Mouse (Mus musculus) T-helper 2 cell (primary cell): ENCODE results near the gene St8sia2.
"Not testable (repeated sequence)": the region's sequence is repeated elsewhere in the genome, so short reads cannot be mapped to it uniquely, and the experiment has no call there.

Experiments used
- in situ Hi-C: fragments of 300-600 bp; cut with MboI, MseI; formaldehyde crosslinking; loops from one replicate; pipeline ENCODE4 v1.15.1; 2025; ENCODE audit warnings: high pct_unique_total_duplicates

St8sia2 gene

DNA sequence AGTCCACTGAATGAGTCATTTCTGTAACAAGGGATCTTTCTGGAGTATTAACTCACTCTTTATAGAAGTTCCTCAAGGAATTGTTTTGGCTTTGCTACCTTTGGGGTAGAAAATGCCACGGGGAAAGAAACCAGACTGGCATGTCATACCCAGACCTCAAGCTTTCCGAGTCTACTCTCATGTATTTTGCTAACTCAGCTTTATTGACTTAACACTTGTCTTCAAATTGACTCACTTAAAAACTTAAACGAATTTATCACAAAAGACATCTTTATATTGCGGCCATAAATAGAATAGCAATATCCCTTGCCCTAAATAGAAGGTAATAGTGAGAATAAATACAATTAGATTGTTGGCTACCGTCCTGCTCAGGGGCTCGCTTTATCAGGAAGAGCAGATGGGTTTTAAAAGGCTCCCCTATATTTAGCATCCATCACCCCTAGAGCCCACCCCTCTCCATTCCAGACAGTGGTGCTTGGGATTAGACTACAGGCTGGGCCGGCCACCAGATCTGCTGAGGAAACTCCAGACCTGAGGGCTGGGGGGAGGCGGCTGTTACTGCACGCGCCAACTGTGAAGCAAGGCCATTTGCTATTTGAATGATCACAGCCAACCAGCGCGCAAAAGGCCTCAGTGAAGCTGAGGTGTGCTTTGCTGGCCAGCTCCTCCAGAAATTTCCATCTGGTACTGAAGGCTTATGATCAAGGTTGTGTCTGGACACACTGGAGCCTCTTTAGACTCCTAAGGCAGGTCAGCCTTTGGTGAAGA is 12.6 kb downstream of the St8sia2 start:
- in situ Hi-C loops: loop anchor here (25.0 kb wide), 1 partner anchor 561 kb away; the partner anchor contains the start of gene Slco3a1

DNA sequence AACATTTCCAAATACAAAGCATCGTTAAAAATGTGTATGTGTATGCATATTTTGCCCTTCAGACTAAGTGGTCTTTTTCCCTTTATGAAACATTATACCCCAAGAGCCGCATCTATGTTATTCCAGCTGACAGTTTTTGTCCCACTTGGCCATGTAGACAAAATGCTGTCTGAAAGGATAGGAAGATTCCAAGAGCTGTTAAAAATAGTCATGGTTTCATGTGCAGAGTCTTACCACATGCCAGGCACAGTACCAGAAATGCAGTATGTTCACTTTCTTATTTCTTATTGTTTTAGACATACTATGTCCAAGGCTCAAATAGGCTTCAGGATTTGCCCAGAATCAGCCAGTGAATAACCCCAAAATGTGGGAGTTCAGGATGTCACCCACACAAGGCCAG is 24.1 kb downstream of the St8sia2 start:
- in situ Hi-C loops: no loop called here

DNA sequence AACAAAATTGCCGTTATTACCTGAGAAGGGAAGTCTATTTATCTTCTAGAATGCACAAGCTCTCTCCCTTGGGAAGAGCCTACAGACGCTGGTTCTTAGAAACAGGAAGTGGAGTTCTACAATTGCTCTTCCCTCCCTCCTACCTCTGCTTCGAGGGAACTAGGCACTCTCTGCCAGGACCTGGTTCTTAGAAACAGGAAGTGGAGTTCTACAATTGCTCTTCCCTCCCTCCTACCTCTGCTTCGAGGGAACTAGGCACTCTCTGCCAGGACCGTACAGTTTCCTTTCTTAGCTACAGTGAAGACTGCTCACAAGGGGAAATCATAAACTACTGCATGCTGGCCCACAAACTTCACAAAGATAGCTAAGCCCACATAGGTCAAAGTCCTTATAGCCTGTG is 41.3 kb downstream of the St8sia2 start:
- in situ Hi-C loops: not testable (repeated sequence)

DNA sequence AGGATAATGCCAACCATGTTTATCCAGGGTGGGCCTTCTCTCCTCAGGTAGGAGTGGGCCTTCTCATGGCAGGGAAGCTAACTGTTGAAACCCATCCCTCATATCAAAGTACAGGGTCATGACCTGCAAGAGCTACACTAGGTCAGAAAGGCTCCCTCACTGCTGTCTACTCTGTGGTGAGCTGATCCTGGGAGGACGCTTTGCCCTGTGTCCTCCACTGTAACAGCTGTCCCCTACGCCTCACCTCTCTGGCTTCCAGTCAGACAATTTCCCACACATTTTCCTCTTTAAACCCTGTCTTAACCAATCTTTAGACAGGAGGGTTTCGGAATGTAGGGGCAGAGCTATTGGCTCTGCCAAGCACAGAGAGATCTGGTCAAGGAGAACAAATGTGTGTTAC is 48.3 kb downstream of the St8sia2 start:
- in situ Hi-C loops: no loop called here

DNA sequence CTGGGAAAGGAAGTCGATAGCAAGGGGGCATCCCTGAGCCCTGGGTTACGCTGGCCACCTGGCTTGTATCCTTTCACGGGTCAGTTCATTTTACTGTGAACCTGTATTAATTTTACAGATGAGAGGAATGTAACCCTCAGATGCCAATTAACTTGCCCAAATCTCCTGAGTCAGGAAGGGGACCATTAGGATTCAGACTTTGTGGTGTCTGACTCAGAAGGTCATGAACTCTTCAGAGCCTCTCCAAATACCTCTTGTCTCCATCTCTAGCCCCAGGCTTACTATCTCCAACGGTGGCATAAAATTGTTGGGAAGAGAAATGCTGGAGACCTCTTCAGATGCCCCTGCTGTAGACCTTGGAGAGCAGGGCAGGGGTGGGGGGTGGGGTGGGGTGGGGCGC is 51.1 kb downstream of the St8sia2 start:
- in situ Hi-C loops: no loop called here

DNA sequence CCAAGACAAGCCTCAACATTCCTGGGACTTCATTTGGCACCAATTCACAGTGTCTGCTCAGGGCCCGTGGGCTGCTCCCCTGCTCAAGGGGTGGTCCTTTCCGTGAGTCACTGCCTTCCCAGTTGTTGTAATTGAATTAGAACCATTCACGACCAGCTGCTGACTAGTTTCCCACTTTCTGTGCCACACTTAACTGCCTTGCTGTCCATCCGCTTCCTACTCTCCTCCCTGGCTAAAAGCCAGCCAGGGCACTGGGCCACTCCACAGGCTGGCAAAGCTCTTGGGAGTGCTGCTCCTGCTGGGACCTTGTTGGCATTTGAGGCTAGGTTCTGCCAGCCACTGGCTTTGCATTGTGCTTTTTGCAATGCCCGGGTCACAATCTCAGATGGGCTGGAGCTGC is 59.0 kb downstream of the St8sia2 start:
- in situ Hi-C loops: no loop called here

DNA sequence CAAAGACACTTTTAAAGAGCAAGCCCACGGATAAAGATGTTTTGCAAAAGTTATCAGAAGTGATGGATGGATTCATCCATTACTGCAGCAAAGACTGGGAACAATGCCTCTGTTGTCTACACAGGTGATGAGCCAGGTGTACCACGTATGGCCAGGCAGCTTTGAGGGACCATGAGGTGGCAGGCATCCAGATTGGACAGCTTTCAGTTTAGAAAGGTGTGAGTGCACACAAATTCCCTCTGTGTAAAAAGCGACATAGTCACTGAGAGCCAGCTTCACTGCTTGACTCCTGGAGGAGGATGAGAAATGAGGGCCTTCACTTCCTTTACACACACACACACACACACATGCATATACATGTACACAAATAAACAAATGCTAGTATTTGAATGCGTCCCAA is 60.4 kb downstream of the St8sia2 start:
- in situ Hi-C loops: no loop called here

DNA sequence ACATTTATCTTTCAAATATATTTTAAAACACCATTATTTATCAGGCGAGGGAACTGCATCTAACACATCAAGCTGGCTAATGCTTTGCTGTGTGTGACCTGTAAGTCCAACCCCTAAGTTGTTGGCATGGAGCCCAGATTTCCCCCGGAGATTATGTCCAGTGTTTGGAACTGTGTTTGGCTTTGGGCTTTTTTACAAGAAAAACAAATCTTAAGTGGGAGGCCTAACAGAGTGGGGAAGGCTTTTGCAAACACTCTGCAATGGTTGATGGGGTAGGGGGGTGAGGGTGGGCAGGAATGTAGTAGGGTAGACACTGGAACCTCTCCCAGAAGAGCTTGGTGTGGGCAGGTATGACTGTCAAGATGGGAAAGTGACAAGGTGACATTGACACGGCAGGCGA is 71.8 kb downstream of the St8sia2 start:
- in situ Hi-C loops: no loop called here

DNA sequence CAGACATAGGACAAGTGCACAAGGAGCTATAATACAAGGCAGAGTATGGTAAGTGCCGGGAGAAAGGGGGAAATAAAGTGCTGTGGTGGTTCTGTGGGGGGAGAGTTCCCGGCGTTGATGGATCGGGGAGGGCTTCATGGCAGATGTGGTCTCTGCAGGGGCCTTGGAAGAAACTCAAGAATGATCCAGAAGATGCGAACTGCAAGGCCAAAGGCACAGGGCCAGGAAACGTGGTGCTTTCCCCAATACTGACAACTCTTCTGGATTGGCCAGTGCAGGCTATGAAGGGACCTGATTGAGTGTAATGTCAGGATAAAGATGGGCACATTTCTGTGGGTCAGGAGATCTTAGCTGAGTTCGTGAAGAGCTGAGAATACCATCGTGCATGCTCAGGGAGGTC is 74.3 kb downstream of the St8sia2 start:
- in situ Hi-C loops: no loop called here

DNA sequence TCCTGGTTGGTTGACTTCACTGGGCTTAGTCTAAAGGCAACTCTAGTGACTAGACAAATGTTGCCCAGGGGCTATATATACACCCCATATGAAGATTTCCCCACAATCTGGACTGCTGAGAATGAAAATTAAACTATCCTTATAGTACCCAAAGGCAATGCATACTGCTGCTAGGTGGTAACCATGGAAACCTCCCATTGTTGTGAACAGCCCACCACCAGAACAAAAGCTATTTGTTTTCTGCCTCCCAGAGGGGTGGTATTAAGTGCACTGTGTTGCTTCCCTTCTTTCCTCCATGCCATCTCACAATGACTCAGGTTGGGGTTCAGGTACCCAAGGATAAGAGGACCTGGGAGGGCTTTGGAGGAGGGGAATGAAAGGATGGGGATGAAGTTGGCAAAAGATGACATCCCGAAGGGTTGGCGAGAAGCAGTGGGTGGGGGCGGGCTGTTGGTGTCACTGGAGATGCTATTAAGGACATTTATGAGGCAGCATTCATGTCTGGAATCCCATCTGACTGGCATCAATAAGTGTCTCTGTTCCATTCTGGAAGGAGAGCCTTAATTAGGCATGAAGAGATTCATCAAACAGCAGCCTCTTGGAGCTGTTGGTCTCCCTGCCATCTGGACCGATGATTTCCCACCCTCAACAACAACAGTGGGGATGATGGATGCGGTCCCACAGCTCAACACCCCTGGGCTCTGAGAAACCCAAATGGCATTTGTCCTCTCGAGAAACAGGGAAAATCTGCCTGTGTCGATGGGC is 75.3 kb downstream of the St8sia2 start:
- in situ Hi-C loops: no loop called here

DNA sequence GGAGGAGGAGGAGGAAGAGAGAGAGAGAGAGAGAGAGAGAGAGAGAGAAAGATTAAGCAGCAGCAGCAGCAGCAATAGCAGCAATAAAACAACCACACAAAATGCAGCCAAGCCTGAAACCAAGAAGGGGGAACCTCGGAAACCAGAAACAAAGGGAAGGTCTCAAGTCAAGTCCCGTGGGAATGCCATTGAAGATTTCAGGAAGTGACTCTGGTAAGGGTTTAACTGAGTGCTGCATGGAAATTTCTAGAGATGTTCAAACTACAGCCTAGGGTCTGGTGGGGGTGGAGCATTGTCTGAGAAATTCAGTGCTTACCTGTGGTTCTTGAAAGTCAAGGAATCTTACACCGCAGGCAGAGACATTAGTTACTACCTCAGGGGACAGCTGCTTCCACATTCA is 77.4 kb downstream of the St8sia2 start:
- in situ Hi-C loops: no loop called here

DNA sequence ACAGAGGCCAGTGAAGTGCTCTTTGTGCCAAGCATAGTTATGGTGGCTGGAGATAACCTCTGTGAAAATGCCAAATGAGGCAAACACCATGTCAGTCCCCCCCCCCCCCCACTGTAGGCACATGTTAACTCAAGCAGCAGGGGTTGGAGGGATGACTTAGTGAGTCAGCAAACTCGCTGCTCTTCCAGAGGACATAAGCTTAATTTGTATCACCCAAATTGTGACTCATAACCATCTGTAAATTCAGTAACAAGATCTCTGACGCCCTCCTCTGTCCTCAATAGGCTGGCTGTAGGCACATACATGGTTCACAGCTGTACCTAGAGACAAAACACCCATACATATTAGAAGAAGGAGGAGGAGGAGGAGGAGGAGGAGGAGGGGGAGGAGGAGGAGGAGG is 77.8 kb downstream of the St8sia2 start:
- in situ Hi-C loops: no loop called here

DNA sequence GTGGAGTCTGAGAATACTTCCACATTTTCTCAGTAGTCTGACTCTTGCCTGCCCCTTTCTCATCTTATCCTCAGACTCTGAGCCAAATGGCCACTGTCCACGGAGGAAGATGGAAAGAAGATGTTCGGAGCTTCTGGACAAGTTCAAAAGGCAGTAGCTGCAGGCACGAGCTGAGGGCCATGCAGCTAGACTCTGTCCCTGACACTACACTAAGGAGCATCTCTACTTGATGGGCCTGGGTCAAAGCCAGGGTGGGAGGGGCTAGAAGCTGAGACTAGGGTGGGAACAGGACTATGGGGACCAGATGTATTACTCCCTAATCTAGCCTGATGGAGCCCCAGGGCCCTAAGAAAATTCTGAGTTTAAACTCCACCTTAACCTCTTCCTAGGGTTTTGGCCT is 80.5 kb downstream of the St8sia2 start:
- in situ Hi-C loops: no loop called here

DNA sequence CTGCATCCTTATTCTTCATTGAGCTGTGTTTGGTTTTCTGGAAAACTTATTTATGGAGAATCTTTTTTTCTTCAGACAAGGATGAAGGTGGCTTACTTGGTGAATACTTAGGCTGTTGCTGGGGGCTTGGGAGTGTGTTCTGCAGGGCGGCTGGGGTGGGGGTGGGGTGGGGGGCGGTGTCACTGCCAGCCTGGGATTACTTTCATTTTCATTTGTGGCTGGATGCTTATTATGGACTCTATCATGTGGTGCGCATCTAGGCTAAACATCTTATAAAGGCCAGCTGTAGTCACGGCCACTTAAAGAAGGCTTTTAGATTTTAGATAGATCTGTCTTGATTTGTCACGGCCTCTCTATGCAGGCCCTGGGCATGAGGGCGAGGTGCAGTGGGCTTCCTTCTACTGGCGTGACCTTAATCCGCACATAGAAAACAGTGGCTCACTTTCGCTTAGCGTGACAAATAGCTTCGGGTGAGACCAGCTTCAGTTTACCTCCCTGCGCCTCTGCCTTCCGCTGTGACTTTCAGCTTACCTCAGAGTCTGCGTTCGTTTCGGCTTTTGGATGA is 92.5 kb downstream of the St8sia2 start:
- in situ Hi-C loops: no loop called here

DNA sequence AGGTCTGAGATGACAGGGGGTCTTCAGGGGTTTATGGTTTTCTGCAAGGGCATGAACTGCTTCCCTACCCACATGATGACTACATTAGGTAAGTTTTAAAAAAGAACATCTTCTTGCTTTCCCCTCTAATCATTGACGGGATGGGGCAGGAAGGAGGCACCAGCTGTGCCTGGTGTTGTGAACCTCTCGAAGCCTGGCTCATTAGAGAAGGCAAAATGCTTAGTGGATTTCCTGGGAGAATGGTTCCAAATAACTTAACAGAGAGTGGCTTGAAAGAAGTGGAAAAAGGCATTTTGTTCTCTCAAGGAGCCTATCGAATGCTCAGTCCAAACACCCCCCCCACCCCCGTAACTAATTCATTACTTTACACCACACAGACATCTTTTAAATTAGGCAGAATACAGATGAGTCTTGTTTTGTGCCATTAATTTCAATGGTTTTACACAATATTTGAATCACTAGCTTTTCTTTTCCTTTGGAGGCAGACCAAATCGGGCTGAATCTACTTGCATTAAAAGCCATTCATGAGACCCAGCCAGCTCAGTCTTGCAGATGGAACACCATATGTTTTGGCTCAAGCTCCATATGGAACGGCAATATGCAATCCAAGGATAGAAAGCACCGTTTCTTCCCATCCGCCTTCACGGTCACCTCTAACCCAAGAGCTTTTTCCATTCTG is 95.7 kb downstream of the St8sia2 start:
- in situ Hi-C loops: no loop called here

DNA sequence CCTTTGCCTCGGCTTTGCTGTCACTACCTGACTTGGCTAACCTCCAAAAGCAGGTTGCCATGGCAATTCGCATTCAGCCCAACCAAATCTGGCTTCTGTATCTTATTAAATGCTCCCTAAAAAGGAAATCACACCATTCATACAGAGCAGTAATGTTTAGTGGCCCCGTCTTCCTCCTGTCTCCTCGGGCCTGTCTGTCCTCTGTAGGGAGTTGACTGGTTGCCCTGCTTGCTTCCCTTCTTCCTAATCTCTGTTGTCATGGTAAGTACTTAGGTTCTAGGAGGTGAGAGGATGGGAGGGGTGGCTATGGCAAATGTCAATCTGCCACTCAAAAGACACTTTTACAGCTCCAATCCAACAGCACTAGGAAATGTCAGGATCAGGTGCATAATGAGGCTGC is 101.6 kb downstream of the St8sia2 start:
- in situ Hi-C loops: no loop called here

DNA sequence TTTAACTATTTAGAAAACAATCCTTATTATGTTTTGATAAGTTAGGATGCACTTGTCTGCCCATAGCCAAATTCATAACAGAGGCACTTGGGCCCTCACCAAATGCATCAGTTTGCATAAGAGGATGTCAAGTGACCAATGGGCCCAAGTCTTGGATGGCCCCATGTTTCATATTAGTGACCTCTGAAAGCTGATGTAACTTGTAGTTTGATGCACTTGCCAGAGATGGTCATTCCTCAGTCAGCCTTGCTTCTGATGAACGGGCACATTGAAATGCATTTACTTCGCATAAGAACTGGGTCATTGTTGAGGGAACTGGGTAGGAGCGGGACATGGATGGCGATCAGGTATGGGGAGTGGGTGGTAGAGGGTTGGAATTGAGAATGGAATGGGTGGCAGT is 102.6 kb downstream of the St8sia2 start:
- in situ Hi-C loops: no loop called here

DNA sequence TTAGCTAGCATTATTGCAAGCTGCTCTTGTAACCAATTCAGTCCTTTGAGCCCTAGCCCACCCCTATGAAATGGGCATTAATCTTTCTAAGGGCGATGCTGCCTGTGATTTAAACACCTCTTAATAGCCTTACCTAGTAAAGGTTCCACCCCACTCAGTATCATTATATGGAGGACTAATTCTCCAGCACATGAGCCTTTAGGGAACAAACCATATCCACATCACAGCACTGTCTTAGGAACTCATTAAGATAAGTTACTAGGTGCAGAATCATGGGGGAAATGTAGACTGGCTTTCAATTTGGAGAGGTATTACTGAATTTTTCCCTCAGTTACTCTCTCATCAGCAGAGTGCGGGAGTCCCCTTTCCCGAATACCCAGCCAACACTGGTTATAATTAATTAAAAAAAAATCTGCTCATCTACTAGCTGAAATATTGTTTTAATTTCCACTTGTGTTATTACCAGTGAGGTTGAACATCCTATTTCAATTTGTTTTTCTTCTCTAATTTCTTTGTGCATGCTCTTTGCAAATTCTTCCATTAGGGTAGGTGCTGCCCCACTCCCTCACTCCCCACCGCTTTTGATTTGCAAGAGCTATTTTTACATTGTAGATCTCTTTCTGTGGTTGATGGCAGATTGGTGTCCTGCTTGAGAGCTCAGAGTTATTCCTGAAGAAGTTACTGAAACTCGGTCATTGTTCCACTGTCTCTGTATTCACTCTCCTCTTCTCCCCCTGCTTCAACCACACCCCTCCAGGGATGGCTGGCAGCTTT is 103.9 kb downstream of the St8sia2 start:
- in situ Hi-C loops: no loop called here

DNA sequence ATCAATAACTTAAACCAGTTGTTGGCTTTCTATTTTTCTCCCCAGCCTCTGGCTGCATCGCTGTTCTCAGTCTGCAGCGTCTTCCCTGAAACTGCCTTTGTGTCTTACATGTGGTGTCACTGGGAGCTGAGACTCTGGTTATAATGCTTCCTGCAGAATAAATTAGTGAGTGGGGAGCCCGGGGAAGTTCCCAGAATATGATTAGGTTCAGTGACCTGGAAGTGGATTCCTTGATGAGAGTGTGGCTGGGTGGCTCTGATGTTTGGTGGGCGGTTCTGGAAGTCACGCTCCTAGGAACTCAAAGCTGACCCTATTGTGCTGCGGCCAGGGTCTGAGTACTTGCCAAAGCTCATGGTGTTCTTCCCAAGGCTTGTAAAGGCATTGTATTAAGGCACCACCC is 119.0 kb downstream of the St8sia2 start:
- in situ Hi-C loops: no loop called here

DNA sequence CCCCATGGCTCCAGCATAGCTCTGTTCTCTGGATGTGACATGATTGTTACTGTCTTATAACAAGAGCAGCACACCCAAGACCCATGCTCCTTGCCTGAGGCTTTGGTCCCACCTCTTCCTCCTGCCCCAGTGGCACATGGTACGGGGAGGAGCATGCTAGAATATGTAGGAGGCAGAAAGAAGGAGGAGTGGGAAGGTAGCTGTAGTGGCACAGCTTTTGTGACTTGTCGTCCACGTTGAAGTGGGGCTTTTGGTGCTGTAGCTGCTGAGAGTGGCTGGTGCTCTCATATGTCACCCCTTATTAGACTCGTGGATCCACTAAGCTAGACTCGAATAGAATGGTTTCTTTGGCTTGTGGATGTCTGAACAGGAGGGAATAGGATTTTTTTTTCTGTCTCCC is 121.7 kb downstream of the St8sia2 start:
- in situ Hi-C loops: no loop called here

DNA sequence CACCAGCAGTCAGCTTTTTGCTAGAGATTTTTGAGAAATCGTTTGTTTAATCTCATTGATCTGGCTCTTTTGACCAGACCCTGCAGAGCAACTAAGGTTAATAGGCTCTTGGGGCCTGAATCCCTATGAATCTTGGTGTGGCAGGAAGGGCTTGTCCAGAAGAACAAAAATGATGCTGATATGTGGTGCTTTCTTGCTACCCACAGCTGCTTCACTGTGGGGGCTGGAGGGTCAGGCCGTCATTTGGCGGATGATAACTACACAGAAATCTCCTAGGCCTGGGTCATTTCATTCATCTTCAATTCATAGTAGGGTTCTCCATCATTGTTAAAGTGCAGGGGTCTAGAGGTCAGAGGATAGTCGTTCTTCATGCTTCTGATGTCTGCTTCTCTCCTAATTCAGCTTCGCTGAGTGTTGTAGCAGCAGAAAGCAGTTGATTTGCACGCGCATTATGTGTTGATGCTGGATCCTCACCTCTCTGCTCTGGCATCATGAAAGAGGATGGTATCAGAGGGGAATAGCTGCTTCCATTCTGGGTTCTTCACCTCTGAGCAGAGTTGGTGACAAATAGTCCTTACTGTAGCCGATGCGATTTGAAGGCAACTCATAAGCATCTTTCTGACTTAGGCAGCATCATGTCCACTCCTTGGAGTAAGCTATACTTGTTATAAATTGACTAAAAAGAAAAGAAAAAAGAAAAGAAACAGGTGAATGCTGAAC is 122.4 kb downstream of the St8sia2 start:
- in situ Hi-C loops: no loop called here
